Mouse (Mus musculus) hindbrain, embryonic 15.5 days (tissue): ENCODE data around the gene Eif2b5. TPM values are rescaled to one million over a fixed set of nuclear protein-coding genes. Genes with fewer than 3 reads are reported as not detected.

Experiments
- ATAC-seq: fragments of 200-750 bp; cut with Nextera tagmentation; 2 replicates; pipeline ENCODE4 v1.8.0; 2017; ENCODE audit warnings: low read depth, moderate number of reproducible peaks, moderate TSS enrichment; ENCODE audit not compliant: low FRiP score
- H3K27ac ChIP-seq: fragments of 300-500 bp; sonication (generic); replicated peaks from 2 replicates; pipeline ENCODE4 v1.5.1; 2015; ENCODE audit warnings: mild to moderate bottlenecking, inconsistent platforms
- H3K27me3 ChIP-seq: fragments of 300-500 bp; sonication (generic); 2 replicates; pipeline ENCODE4 v1.6.1; 2015; ENCODE audit warnings: control low read depth, inconsistent platforms
- H3K36me3 ChIP-seq: fragments of 300-500 bp; sonication (generic); 2 replicates; pipeline ENCODE4 v1.6.1; 2015; ENCODE audit warnings: control low read depth, inconsistent platforms
- H3K4me1 ChIP-seq: fragments of 300-500 bp; sonication (generic); replicated peaks from 2 replicates; pipeline ENCODE4 v1.6.1; 2015; ENCODE audit warnings: control low read depth, inconsistent platforms
- H3K4me2 ChIP-seq: fragments of 300-500 bp; sonication (generic); 2 replicates; pipeline ENCODE4 v1.6.1; 2015; ENCODE audit warnings: moderate library complexity, mild to moderate bottlenecking, inconsistent platforms
- H3K4me3 ChIP-seq: fragments of 300-500 bp; sonication (generic); 2 replicates; pipeline ENCODE4 v1.5.1; 2015; ENCODE audit warnings: mild to moderate bottlenecking, inconsistent platforms
- H3K9ac ChIP-seq: fragments of 300-500 bp; sonication (generic); 2 replicates; pipeline ENCODE4 v1.6.1; 2015; ENCODE audit warnings: inconsistent platforms
- H3K9me3 ChIP-seq: fragments of 300-500 bp; sonication (generic); 2 replicates; pipeline ENCODE4 v1.6.1; 2016; ENCODE audit warnings: control low read depth, inconsistent platforms
- WGBS: fragments of 180-500 bp; shearing (Covaris S2); methylation state at CpG from one replicate; pipeline ENCODE4 v1.1.7; 2015; 5-methylcytosine and 5-hydroxymethylcytosine counted together
- polyA plus RNA-seq: library from polyadenylated mRNA; unstranded; fragments of >200 nt; fragmentation: Nextera tagmentation; extraction: Ambion mirVana; gene quantifications from 2 replicates; pipeline ENCODE4 v1.2.1, GENCODE M21; 2015

Eif2b5 gene
- polyA plus RNA-seq, 1 experiment from 2014 or later: 101 TPM

GRCm38 (mm10) chr16:20528779-20529178, 30.2 kb downstream of the Eif2b5 start:
- no peak overlapping the region for H3K27ac ChIP-seq
- 87% methylated on average over 5 of the region's 5 CpGs for WGBS
- no peak overlapping the region for H3K4me2 ChIP-seq
- no peak overlapping the region for H3K4me3 ChIP-seq
- no peaks in the 10 kb centered on the region for H3K4me1 ChIP-seq
- H3K9me3 ChIP-seq: no peaks in the 10 kb centered on the region
- ATAC-seq: no peak
- no peak overlapping the region for H3K9ac ChIP-seq
- H3K27me3 ChIP-seq: no peaks in the 10 kb centered on the region
- peaks cover 92% of the 10 kb centered on the region for H3K36me3 ChIP-seq

- Histone ChIP-seq H3K4me1 (no peaks in the 10 kb centered on the region), H3K9ac (no peak overlapping the region), H3K4me3 (no peak overlapping the region), H3K4me2 (no peak overlapping the region), H3K27ac (no peak overlapping the region), H3K9me3 (no peaks in the 10 kb centered on the region), H3K27me3 (no peaks in the 10 kb centered on the region), H3K36me3 (peaks cover 86% of the 10 kb centered on the region)
- no peak for ATAC-seq
- 58% methylated on average over 1 of the region's 1 CpGs for WGBS
These were observed 30.8 kb downstream of the Eif2b5 start for GRCm38 (mm10) chr16:20529375-20529774.

DNA sequence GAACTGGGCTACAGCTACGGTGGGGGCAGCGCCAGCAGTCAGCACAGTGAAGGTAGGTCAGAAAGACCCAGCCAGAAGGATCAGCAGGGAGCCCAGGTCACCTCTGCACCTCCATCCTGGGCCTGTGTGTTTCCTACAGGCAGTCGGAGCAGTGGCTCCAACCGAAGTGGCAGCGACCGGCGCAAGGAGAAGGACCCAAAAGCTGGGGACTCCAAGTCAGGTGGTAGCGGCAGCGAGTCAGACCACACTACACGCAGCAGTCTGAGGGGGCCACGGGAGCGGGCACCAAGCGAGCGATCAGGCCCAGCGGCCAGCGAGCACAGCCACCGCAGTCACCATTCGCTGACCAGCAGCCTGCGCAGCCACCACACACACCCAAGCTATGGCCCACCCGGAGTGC, 32.3 kb downstream of the Eif2b5 start:
- Histone ChIP-seq H3K4me1 (peaks cover under 1% of the 10 kb centered on the region; the same call in 1 of the 2 replicates), H3K36me3 (peaks cover 73% of the 10 kb centered on the region), H3K27me3 (no peaks in the 10 kb centered on the region), H3K27ac (no peak overlapping the region), H3K4me3 (no peak overlapping the region), H3K4me2 (no peak overlapping the region), H3K9me3 (no peaks in the 10 kb centered on the region), H3K9ac (no peak overlapping the region)
- 95% methylated on average over 20 of the region's 20 CpGs for WGBS
- no peak for ATAC-seq

GRCm38 (mm10) chr16:20534617-20535295, 36.1 kb downstream of the Eif2b5 start:
- H3K27ac ChIP-seq: no peak overlapping the region
- peaks cover 28% of the 10 kb centered on the region for H3K4me1 ChIP-seq
- WGBS: 49% methylated on average over 10 of the region's 10 CpGs
- peaks cover 54% of the 10 kb centered on the region for H3K36me3 ChIP-seq
- no peak for ATAC-seq
- no peaks in the 10 kb centered on the region for H3K27me3 ChIP-seq
- peak overlapping the region; percentile 35 for H3K4me2 ChIP-seq
- H3K9ac ChIP-seq: no peak overlapping the region
- no peak overlapping the region for H3K4me3 ChIP-seq
- no peaks in the 10 kb centered on the region for H3K9me3 ChIP-seq

- peak within 1 kb of the TSS; percentile 86 for H3K27ac ChIP-seq
- H3K27me3 ChIP-seq: no peaks in the 10 kb centered on the region
- H3K36me3 ChIP-seq: peaks cover 54% of the 10 kb centered on the region
- H3K9me3 ChIP-seq: no peaks in the 10 kb centered on the region
- H3K9ac ChIP-seq: peak within 1 kb of the TSS; percentile 98
- H3K4me2 ChIP-seq: peak within 1 kb of the TSS; percentile 92
- WGBS: under 1% methylated on average over 52 of the region's 52 CpGs
- peaks cover 28% of the 10 kb centered on the region for H3K4me1 ChIP-seq
- peak; percentile 98 for ATAC-seq
- H3K4me3 ChIP-seq: peak within 1 kb of the TSS; percentile 85
These were observed 36.9 kb downstream of the Eif2b5 start, which contains the start of gene Ap2m1 for GRCm38 (mm10) chr16:20535296-20536080. Gene Ap2m1, plus strand, starts transcription at chr16:20535478.

DNA sequence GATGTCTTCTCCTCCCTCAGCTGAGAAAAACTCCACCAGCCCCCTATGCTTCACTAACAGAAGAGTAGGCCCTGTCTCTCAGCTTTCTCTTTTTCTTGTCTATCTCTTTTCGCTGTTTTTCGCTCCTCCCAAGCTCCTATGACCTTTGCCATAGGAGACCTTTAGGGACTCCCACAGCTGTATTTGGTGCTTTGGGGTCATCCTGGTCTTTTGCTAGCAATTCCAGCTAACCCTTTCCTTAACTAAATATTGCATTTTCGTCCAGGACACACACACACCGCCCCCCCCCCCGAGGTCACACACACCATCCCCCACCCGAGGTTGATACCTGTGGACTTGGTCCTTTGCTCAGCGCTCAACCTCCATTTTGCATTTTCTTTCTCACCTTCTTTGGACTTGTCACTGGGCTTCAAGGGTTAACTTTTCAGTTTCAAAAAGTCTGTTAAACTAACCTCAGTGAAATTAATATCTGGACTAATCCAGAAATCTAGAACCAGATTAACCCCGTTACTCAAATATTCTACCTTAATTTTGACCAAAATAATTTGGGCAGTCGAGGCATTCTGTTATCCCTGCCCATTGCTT, 37.6 kb downstream of the Eif2b5 start:
- Histone ChIP-seq H3K9me3 (no peaks in the 10 kb centered on the region), H3K27ac (peak overlapping the region; percentile 86), H3K36me3 (peaks cover 54% of the 10 kb centered on the region), H3K4me2 (peak overlapping the region; percentile 92), H3K4me1 (peaks cover 28% of the 10 kb centered on the region), H3K4me3 (peak overlapping the region; percentile 85), H3K9ac (peak overlapping the region; percentile 98), H3K27me3 (no peaks in the 10 kb centered on the region)
- no peak for ATAC-seq
- 35% methylated on average over 9 of the region's 9 CpGs for WGBS

DNA sequence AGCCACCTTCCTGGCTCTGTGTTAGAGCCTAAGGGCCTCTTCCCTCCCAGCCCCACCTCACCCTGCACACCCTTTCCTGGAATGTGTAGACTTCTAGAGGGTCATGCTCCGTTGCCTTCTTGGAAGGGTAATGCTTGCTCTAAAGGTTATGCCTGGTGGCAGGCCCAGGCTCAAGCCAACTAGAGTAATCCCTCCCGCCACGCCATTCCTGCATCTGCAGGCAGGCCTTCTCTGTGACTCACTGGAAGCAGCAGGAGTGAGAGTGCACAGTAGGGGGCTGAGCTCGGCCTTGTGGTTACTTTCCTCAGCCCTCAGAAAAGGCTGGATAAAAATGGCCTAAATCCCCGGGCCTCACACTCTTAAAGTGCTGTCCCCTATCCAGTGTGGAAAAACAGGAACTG, 38.5 kb downstream of the Eif2b5 start:
- Histone ChIP-seq H3K9me3 (no peaks in the 10 kb centered on the region), H3K4me2 (peak overlapping the region; percentile 92), H3K27me3 (no peaks in the 10 kb centered on the region), H3K9ac (peak overlapping the region; percentile 98), H3K36me3 (peaks cover 54% of the 10 kb centered on the region), H3K4me3 (peak overlapping the region; percentile 85), H3K27ac (0 out of 2 replicates have a peak overlapping the region, but pooled peaks have one; percentile 22), H3K4me1 (peaks cover 28% of the 10 kb centered on the region)
- 23% methylated on average over 5 of the region's 5 CpGs for WGBS
- ATAC-seq: no peak

- 29% methylated on average over 6 of the region's 6 CpGs for WGBS
- Histone ChIP-seq H3K27me3 (no peaks in the 10 kb centered on the region), H3K36me3 (peaks cover 57% of the 10 kb centered on the region), H3K4me2 (peak overlapping the region; percentile 92), H3K4me3 (peak overlapping the region; percentile 85), H3K9ac (peak overlapping the region; percentile 98), H3K27ac (no peak overlapping the region), H3K4me1 (peaks cover 28% of the 10 kb centered on the region), H3K9me3 (no peaks in the 10 kb centered on the region)
- no peak for ATAC-seq
These were observed 39.1 kb downstream of the Eif2b5 start for GRCm38 (mm10) chr16:20537601-20538320.

DNA sequence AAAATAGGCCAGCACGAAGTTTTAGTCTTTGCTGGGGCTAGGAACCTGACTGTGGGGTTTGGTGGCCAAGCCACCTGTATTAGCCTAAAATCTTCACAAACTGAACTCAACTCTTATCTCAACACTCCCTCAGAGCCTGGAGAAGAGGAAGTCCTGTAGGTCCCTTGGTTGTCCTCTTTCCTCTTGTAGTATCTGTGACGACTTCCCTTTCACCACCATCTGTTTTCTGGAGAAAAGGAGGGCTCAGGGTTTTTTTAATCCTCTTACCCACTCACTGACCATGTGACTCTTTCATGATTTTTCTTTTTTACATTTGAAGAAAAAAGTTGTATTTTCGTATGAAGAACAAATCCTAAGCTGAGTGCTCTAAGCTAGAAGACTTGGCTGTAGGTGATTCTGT, 41.0 kb downstream of the Eif2b5 start:
- Histone ChIP-seq H3K9ac (no peak overlapping the region), H3K9me3 (no peaks in the 10 kb centered on the region), H3K27ac (no peak overlapping the region), H3K36me3 (peaks cover 63% of the 10 kb centered on the region), H3K27me3 (no peaks in the 10 kb centered on the region), H3K4me2 (no peak overlapping the region), H3K4me1 (peaks cover 28% of the 10 kb centered on the region), H3K4me3 (no peak overlapping the region)
- WGBS: 89% methylated on average over 3 of the region's 3 CpGs
- ATAC-seq: no peak

GRCm38 (mm10) chr16:20540438-20540837, 41.8 kb downstream of the Eif2b5 start:
- H3K9ac ChIP-seq: no peak overlapping the region
- 86% methylated on average over 4 of the region's 4 CpGs for WGBS
- H3K27me3 ChIP-seq: no peaks in the 10 kb centered on the region
- peaks cover 28% of the 10 kb centered on the region for H3K4me1 ChIP-seq
- no peaks in the 10 kb centered on the region for H3K9me3 ChIP-seq
- no peak overlapping the region for H3K4me3 ChIP-seq
- H3K36me3 ChIP-seq: peaks cover 71% of the 10 kb centered on the region
- ATAC-seq: no peak
- H3K4me2 ChIP-seq: no peak overlapping the region
- H3K27ac ChIP-seq: no peak overlapping the region

DNA sequence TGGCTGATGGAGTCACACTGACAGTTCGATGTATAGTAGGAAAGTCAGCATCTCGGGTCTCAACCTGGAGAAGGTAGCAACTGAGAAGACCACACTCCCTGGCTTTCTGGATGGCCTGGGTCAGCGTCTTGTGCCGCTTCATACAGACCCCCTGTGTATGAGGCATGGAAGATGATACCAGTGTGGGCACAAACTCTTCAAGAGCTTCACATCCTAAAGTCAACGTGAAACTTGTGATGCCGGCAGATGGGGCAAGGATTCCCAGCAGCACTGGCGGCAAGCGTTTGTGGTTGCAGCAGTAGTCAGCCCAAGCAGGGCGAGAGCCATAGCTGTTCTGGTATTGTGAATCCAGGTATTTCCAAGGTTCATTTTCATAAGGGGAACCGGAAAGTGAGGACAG, 47.1 kb downstream of the Eif2b5 start:
- Histone ChIP-seq H3K4me1 (peaks cover 19% of the 10 kb centered on the region), H3K4me3 (no peak overlapping the region), H3K36me3 (peaks cover 54% of the 10 kb centered on the region), H3K27me3 (no peaks in the 10 kb centered on the region), H3K9me3 (no peaks in the 10 kb centered on the region), H3K4me2 (no peak overlapping the region), H3K9ac (no peak overlapping the region), H3K27ac (no peak overlapping the region)
- no peak for ATAC-seq
- 95% methylated on average over 10 of the region's 10 CpGs for WGBS
